Mouse (Mus musculus) right cerebral cortex, postnatal 4 days (tissue): ENCODE results near the gene Tdp2.
"Not testable (repeated sequence)": the region's sequence is repeated elsewhere in the genome, so short reads cannot be mapped to it uniquely, and the experiment has no call there.

Experiments
- DNase-seq: peaks from one replicate; pipeline ENCODE4 v3.0.0-alpha.2; 2022

Gene Tdp2

DNA sequence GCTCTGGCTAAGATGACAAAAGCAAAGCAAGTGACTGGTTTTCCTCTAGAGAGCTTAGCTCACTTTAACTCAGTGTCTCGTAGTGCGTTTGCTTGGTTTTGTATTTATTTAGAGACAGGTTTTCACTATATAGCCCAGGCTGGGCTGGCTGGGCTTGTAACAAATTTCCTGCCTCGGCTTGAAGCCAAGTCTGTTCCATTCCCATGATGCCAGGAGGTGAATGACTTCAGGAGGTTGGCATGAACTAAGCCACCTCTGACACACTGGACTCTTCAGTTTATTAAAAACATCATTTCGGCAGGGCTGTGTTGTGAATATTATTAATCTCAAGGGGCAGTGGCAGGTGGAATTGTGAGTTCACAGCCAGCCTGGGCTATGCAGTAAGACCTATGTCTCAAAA, 5.9 kb upstream of the Tdp2 start:
- no peak for DNase-seq

GRCm38 (mm10) chr13:24826116-24826515, 5.4 kb upstream of the Tdp2 start:
- DNase-seq, result no peak

GRCm38 (mm10) chr13:24830756-24831352, 625 bp upstream of the Tdp2 start:
- DNase-seq, result no peak

- DNase-seq, result no peak
Observed at GRCm38 (mm10) chr13:24832131-24832810, 792 bp downstream of the Tdp2 start.

GRCm38 (mm10) chr13:24832811-24833155, 1.3 kb downstream of the Tdp2 start:
- no peak for DNase-seq

DNA sequence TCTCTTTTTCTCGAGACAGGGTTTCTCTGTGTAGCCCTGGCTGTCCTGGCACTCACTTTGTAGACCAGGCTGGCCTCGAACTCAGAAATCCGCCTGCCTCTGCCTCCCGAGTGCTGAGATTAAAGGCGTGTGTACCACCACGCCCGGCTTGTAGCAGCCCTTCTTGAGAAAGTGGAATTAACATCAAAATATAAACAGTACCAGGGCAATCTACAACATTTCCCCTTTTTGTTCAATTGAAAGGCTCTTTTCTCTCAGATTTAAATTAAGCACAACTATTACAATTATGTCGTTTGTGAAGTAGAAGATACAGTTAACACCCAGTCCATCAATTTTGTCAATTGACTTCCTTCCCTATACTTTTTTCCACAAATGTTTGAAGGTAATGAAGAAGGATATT, 6.3 kb downstream of the Tdp2 start:
- DNase-seq, result not testable (repeated sequence)

DNA sequence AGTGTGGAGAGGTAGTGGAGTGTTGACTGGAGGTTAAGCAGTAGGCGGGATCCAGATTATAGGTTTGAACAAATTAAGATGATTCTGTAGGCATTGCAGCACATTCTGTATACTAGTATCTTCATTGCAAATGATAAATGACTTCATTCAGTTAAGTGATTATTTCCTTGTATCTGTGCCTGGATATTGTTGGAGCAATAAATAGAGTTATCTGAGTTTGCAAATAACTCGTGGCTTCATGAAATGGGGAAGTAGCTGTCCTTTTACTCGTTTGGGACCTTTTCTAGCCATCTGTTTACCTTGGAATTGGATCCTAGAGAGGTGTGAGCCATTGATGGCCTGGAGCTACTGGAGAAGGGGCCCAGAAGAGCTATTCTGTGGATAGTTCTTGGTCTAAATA, 8.4 kb downstream of the Tdp2 start:
- DNase-seq, result no peak

GRCm38 (mm10) chr13:24841702-24842101, 10.2 kb downstream of the Tdp2 start:
- DNase-seq, result no peak

DNA sequence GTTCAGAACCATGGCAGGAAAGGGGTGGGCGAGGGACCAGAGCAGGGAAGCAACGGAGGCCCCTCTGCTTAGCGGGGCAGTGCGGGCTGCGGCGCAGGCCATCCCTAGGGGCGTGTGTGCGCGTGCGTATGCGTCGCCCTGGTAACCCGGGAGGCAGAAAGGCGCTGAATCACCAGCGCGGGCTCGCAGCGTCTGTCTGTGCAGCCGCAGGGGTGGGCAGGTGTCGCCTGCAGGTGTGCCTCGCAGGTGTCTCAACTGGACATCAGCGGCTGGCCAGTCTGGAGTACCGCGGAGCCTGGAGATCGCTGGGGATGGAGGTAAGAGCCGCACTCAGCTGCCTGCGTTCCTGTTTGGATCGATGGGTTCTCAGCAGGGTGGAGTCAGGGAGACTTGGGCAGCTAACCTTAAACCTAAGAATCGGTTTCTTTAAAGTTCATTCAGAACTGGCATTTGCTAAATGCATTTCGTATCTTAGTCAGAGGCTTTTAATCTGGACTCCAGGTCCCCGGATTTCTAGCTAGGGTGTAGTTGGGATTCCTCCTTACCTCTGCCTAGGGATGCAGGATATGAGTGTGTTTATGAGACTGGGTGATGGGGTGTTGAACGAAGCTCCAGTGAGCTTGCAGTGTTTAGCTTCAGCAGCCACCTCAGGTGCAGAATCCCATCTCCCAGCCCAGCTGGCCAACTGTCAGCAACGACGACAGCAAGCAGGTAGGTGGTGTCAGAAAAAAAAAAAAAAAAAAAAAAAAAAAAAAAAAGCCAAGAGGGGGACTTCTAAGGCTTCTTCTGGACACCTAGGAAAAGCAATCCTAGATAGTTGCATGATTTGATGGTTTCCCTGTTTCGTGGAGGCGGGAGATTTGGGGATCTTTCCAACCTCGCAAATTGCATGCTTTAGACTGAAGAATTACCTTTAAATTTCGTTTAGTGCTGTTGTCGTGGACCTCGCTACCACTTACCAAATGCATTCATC, 13.8 kb downstream of the Tdp2 start, which contains the start of gene D130043K22Rik:
Gene D130043K22Rik, plus strand, starts transcription at position 153 of the 973 bp plus-strand sequence.
- DNase-seq, result peak; percentile 67

DNA sequence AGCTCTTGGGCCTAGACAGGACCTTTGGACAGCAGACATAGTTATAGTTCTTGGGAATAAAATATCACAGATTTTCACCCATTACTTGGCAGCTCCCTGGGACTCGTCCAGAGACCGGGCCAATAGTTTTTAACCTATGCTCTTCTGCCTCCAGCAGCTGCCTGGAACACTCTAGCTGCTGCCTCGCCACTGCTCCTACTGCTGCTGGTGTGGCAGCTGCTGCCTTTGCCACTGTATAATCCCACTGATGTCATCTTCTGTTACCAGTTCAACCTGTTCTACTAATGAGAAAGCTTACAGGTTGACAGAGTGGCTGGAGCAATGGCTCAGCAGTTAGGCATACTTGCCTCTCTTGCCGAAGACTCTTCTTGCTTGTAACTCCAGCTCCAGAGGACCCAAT, 17.8 kb downstream of the Tdp2 start:
- DNase-seq, result no peak

GRCm38 (mm10) chr13:24851989-24852388, 20.5 kb downstream of the Tdp2 start:
- no peak for DNase-seq

- DNase-seq, result no peak
Observed at GRCm38 (mm10) chr13:24852570-24852969, 21.1 kb downstream of the Tdp2 start.

GRCm38 (mm10) chr13:24859115-24859514, 27.6 kb downstream of the Tdp2 start:
- DNase-seq, result no peak

DNA sequence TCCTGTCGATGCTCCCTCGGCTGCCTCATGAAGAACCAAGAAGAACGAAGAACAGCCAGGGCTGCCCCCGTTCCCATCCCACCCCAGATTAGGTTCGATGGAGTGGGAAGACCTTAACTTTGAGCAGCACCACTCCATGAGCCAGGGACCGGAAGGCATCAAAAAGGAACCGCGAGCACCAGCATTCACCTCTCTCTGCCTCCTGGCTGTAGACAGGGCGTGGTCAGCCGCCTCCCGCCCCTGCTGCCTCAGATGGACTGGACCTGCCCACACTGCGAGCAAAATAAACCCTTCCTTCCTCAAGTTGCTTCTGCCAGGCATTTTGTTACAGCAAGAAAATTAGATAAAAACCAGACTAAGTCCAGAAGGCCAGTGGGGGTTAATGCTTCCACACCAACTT, 29.6 kb downstream of the Tdp2 start:
- no peak for DNase-seq

DNA sequence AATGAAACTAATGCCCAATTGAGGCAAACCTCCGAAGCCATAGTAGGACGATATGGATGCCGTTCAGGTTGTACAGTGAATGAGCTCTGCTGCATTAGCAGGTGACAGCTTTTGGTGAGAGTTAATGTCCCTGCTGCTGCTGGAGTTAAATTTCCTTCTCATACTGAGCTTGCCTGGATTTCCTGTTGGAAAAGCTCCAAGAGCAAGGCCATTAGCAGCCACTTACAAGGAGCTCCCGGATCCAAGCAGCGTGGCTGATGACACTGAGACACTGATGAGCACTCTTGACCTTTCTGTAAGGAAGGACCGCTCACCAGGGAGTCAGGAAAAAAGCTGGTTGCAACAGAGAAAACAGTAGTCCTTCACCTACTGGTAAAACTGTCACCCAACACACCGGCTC, 30.5 kb downstream of the Tdp2 start:
- no peak for DNase-seq

- DNase-seq, result peak; percentile 53
Observed at GRCm38 (mm10) chr13:24862520-24862919, 31.0 kb downstream of the Tdp2 start.

DNA sequence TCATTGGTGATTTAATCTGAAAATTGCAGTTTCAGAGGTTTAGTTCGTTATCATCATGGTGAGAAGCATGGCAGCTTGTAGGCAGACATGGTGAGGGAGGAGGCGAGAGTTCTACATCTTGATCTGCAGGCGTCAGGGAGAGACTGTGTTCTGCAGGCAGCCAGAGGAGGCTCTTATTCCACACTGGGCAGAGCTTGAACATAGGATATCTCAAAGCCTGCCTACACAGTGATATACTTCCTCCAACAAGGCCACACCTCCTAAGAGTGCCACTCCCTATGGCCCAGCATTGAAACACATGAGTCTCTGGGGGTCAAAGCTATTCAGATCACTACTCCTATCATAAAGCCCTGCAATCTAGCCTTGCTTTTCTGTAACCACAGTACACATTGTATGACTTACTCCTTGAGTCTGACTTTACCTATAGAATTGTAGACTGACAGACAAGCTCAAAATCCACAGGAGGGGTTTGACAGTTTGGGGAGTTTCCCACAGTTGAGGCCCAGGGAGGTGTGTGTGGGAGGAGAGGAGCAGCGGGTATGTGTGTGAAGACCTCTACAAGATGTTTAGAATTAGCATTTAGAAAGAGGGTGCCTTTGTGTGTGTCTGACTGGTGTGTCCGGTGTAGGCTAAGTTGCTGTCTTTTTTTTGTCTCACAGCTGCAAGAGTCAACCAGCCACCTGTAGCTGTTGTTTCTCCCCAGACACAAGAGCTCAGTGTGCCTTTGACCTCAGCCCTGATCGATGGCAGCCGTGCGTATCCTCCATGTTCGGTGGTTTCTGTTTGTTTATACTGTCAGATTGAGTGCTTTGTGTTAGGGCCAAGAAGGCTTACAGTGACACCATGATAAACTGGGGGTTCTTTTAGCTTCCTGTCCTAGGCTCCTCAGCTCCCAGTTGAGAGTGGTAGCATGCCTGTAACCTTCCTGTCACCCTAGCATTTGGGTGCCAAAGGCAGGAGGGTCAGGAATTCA, 35.2 kb downstream of the Tdp2 start:
- no peak for DNase-seq

- no peak for DNase-seq
Observed at GRCm38 (mm10) chr13:24867789-24868188, 36.3 kb downstream of the Tdp2 start.

DNA sequence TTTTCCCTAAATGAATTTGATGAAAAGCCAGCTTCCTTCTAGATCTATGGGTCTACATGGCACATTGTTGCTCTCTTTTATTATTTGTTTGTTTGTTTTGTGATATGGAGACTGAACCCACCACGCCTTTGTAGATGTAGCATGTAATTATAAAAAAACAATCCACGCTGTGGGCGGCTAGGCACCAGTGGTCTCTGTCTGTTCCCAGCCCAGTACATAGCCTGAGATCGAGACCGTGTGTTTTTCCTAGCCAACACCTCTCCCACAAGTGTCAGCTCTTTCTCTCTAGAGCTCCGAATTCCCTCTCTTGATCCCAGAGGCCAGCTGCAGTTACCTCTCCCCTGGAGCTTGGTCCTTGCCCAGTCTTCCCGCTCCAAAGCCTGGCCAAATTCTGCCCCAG, 36.8 kb downstream of the Tdp2 start:
- no peak for DNase-seq

GRCm38 (mm10) chr13:24879359-24880040, 48.0 kb downstream of the Tdp2 start:
- no peak for DNase-seq

DNA sequence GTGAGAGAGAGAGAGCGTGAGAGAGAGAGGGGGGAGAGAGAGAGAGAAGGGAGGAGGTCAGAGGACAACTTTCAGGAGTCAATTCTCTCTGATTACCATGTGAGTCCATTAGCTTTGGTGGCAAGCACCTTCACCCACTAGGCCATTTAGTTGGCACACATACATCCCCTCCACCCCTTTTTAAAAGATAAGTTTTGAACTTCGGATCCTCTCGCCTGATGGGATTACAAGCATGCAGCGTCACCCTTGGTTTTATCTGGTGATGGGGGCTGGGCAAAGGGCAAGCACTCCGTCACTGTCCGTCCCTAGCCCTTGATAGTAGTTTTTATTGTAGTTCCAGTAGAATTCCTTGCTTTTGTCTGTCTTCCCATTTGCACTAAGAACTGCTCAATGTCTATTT, 48.7 kb downstream of the Tdp2 start:
- no peak for DNase-seq

DNA sequence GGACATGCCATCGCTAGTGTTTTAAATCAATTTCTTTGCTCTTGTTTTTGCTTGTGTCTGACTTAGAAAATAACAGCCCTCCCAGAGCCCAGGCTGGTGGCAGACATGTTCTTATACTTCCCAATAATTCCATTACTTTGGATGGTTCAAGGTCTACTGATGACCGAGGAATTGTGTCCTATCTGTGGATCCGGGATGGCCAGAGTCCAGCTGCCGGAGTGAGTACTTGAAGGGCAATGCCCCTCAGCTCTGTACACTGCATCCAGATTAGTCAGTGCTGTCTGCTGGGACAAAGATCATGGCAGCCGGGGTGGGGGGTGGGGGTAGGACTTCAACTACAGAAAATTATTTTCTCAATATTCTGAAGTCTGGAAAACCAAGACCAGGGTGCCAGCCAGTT, 49.2 kb downstream of the Tdp2 start:
- no peak for DNase-seq
